Mouse (Mus musculus) heart, postnatal 0 days (tissue): ENCODE data around the gene Pla2g15.

Experiments used
- CTCF ChIP-seq: IDR thresholded peaks from 2 replicates; pipeline ENCODE4 v1.5.1; 2016; ENCODE audit warnings: antibody characterized with exemption, control low read depth, low read depth
- EP300 ChIP-seq: IDR thresholded peaks from 2 replicates; pipeline ENCODE4 v1.6.1; 2016; ENCODE audit warnings: antibody characterized with exemption, low read depth

GRCm38 (mm10) chr8:106145331-106145730 lies 4.9 kb upstream of the Pla2g15 start:
- no peak for TF ChIP-seq CTCF
- TF ChIP-seq EP300 = no peak
